Mouse (Mus musculus): ENCODE measurements around the gene Ankrd44.
A peak's percentile ranks its signal among the peaks of the same experiment; 100 is the strongest.

Gene Ankrd44

DNA sequence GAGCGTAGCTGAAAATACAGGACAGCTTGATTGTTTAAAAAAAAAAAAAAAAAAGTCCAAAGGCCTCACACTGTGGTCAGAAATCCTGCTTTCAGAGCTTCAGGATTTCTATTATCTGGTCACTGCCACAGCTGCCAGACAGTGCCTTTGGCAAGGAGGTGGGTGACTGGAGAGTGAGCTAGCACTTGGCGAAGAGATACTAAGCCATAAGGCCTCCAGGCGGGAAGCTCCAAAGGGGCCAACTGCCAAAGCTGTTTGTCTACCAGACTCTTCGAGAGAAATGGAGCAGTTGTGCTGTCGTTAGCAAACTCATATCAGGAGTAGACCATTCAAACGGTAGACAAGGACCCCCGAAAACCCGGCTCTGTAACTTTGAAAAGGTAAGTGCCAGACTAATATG, 3.5 kb downstream of the Ankrd44 start:
- no peak for DNase-seq (ENCODE audit: low read depth, low spot score)

DNA sequence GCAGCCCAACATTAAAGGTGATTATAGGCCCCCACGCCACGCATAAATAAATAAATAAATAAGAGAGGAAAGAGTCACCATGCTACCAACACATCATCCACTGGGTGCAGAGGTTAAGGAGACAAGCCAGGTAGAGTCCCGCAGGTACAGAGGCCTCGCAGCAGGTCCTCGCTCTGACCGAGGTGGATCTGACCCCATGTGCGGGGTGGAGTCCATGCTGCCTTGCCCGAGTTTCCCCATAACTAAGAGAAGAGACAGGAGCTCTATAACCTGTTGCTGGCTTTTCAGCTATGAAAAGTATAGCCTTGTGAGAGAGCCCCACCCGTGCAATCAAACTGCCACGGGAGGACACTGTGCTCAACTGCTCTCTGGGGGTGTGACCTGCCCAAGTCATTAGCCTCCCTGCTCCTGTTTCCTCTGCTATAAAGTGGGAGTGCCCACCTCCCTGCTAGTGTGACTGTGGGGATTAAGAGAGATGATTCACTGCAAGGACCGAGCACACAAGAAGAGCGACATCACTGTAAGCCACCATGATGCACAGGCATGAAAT, 4.1 kb downstream of the Ankrd44 start:
- DNase-seq (ENCODE audit: low read depth, low spot score) = peak; percentile 9

DNA sequence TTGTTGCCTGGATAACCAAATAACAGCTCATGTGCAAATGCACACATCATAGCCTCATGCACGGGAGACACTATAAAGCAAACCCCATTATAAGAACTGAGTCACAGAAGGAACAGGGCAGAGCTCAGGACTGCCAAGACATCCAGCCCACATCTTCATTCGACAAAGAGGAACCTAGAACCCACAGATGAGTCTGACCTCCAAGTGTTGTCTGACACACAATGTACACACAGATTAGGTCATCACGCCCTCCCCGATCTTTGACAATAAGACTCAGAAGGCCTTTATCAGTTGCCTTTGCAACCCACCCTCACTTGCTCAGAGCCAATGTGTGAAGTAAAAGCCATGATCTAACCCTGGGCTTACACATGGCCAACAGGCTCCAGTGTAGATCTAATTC, 6.1 kb downstream of the Ankrd44 start:
- no peak for DNase-seq (ENCODE audit: low read depth, low spot score)

- no peak for DNase-seq (ENCODE audit: low read depth, low spot score)
Observed at GRCm38 (mm10) chr1:54916456-54916855, 9.7 kb downstream of the Ankrd44 start.

GRCm38 (mm10) chr1:54914387-54914786, 11.8 kb downstream of the Ankrd44 start:
- no peak for DNase-seq (ENCODE audit: low read depth, low spot score)

DNA sequence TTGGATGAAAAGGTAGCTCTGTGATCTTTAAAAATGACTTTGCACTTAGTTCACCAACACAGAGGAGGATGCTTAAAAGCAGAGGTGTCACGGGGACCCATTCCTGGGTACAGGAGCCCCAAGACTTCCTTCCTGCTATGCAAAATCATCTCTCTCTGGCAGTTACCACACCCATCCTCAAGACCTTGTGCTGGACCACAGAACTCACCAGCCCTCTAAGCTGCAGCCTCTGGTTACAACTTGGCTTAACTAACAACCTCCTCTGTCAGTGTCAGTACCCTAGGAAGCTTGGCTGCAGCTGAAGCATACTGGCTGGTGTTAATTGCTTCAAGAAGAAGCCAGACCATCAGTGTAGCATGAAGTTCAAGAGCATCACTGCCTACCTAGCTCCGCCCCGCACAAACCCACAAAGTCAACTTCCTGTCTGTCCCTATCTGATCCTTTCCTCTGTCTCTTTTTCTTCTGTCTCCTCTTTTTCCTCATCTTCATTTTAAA, 12.8 kb downstream of the Ankrd44 start:
- DNase-seq (ENCODE audit: low read depth, low spot score) = no peak

GRCm38 (mm10) chr1:54913063-54913335, 13.2 kb downstream of the Ankrd44 start:
- DNase-seq (ENCODE audit: low read depth, low spot score) = no peak

- no peak for DNase-seq (ENCODE audit: low read depth, low spot score)
Observed at GRCm38 (mm10) chr1:54912290-54913062, 13.7 kb downstream of the Ankrd44 start.

- no peak for DNase-seq (ENCODE audit: low read depth, low spot score)
Observed at GRCm38 (mm10) chr1:54911256-54911610, 15.0 kb downstream of the Ankrd44 start.

- DNase-seq (ENCODE audit: low read depth, low spot score) = no peak
Observed at GRCm38 (mm10) chr1:54910489-54911255, 15.5 kb downstream of the Ankrd44 start.

- no peak for DNase-seq (ENCODE audit: low read depth, low spot score)
Observed at GRCm38 (mm10) chr1:54908786-54909185, 17.4 kb downstream of the Ankrd44 start.

- DNase-seq (ENCODE audit: low read depth, low spot score) = no peak
Observed at GRCm38 (mm10) chr1:54907066-54907639, 19.0 kb downstream of the Ankrd44 start.

GRCm38 (mm10) chr1:54906322-54906721, 19.9 kb downstream of the Ankrd44 start:
- DNase-seq (ENCODE audit: low read depth, low spot score) = no peak

- DNase-seq (ENCODE audit: low read depth, low spot score) = no peak
Observed at GRCm38 (mm10) chr1:54905632-54906031, 20.6 kb downstream of the Ankrd44 start.

GRCm38 (mm10) chr1:54904165-54904564, 22.0 kb downstream of the Ankrd44 start:
- DNase-seq (ENCODE audit: low read depth, low spot score) = no peak

GRCm38 (mm10) chr1:54902689-54903246, 23.4 kb downstream of the Ankrd44 start:
- DNase-seq (ENCODE audit: low read depth, low spot score) = no peak

DNA sequence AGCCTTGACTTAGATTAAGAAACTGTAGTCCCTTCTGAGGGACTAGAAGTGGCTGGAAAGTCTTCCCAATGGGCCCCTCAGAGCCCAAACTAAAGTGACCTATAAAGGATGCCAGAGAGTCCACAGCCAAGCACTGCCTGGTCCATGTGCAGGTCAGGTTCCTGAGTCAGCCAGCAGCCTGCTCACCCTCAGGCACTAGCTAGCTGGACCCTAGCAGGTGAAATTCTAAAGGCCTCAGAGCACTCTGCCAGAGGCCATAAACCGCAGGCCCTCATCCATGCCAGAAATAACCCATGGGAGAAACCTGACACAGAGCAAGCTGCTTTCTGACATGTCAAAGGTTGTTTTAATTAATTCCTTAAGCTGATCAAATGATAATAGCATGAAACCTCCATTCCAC, 25.1 kb downstream of the Ankrd44 start:
- DNase-seq (ENCODE audit: low read depth, low spot score) = no peak

- no peak for DNase-seq (ENCODE audit: low read depth, low spot score)
Observed at GRCm38 (mm10) chr1:54899247-54899646, 26.9 kb downstream of the Ankrd44 start.

GRCm38 (mm10) chr1:54898656-54899084, 27.5 kb downstream of the Ankrd44 start:
- DNase-seq (ENCODE audit: low read depth, low spot score) = no peak

GRCm38 (mm10) chr1:54897726-54898125, 28.5 kb downstream of the Ankrd44 start:
- no peak for DNase-seq (ENCODE audit: low read depth, low spot score)

- DNase-seq (ENCODE audit: low read depth, low spot score) = no peak
Observed at GRCm38 (mm10) chr1:54896109-54897085, 29.8 kb downstream of the Ankrd44 start.
